Mouse (Mus musculus) neural tube, embryonic 15.5 days (tissue): ENCODE results near the gene Nup107. TPM values are rescaled to one million over a fixed set of nuclear protein-coding genes. Genes with fewer than 3 reads are reported as not detected.

Source experiments
- ATAC-seq: fragments of 200-750 bp; cut with Nextera tagmentation; 2 replicates; pipeline ENCODE4 v1.8.0; 2017; ENCODE audit warnings: mild to moderate bottlenecking, moderate TSS enrichment, moderate library complexity; ENCODE audit not compliant: low FRiP score
- H3K27ac ChIP-seq: fragments of 300-500 bp; sonication (generic); replicated peaks from 2 replicates; pipeline ENCODE4 v1.5.1; 2015; ENCODE audit warnings: mild to moderate bottlenecking, inconsistent platforms
- H3K27me3 ChIP-seq: fragments of 300-500 bp; sonication (generic); replicated peaks from 2 replicates; pipeline ENCODE4 v1.6.1; 2015; ENCODE audit warnings: inconsistent platforms
- H3K36me3 ChIP-seq: fragments of 300-500 bp; sonication (generic); 2 replicates; pipeline ENCODE4 v1.6.1; 2015; ENCODE audit warnings: inconsistent platforms
- H3K4me1 ChIP-seq: fragments of 300-500 bp; sonication (generic); 2 replicates; pipeline ENCODE4 v1.6.1; 2015; ENCODE audit warnings: inconsistent platforms
- H3K4me2 ChIP-seq: fragments of 300-500 bp; sonication (generic); 2 replicates; pipeline ENCODE4 v1.6.1; 2015; ENCODE audit warnings: inconsistent platforms, mild to moderate bottlenecking, moderate library complexity
- H3K4me3 ChIP-seq: fragments of 300-500 bp; sonication (generic); replicated peaks from 2 replicates; pipeline ENCODE4 v1.5.1; 2015; ENCODE audit warnings: mild to moderate bottlenecking, inconsistent platforms
- H3K9ac ChIP-seq: fragments of 300-500 bp; sonication (generic); replicated peaks from 2 replicates; pipeline ENCODE4 v1.6.1; 2015; ENCODE audit warnings: mild to moderate bottlenecking, inconsistent platforms
- H3K9me3 ChIP-seq: fragments of 300-500 bp; sonication (generic); replicated peaks from 2 replicates; pipeline ENCODE4 v1.6.1; 2016; ENCODE audit warnings: inconsistent platforms
- WGBS: fragments of 180-500 bp; shearing (Covaris S2); methylation state at CpG from one replicate; pipeline ENCODE4 v1.1.7; 2015; ENCODE audit warnings: mixed read lengths; 5-methylcytosine and 5-hydroxymethylcytosine counted together
- polyA plus RNA-seq: library from polyadenylated mRNA; unstranded; fragments of >200 nt; fragmentation: Nextera tagmentation; extraction: Ambion mirVana; gene quantifications from 2 replicates; pipeline ENCODE4 v1.2.1, GENCODE M21; 2015

The Nup107 gene
- polyA plus RNA-seq, 1 experiment from 2014 or later = 28.2 TPM

GRCm38 (mm10) chr10:117767286-117768140 lies 25.0 kb downstream of the Nup107 start:
- Histone ChIP-seq H3K9ac (no peak overlapping the region), H3K4me2 (no peak overlapping the region), H3K36me3 (peaks cover 65% of the 10 kb centered on the region), H3K27ac (no peak overlapping the region), H3K4me1 (no peaks in the 10 kb centered on the region), H3K4me3 (no peak overlapping the region), H3K27me3 (no peaks in the 10 kb centered on the region), H3K9me3 (no peaks in the 10 kb centered on the region)
- no peak for ATAC-seq
- 92% methylated on average over 10 of the region's 10 CpGs for WGBS

- ATAC-seq = no peak
- Histone ChIP-seq H3K9me3 (no peaks in the 10 kb centered on the region), H3K27ac (no peak overlapping the region), H3K36me3 (peaks cover 65% of the 10 kb centered on the region), H3K4me1 (no peaks in the 10 kb centered on the region), H3K4me3 (no peak overlapping the region), H3K9ac (no peak overlapping the region), H3K27me3 (no peaks in the 10 kb centered on the region), H3K4me2 (no peak overlapping the region)
- WGBS = 97% methylated on average over 5 of the region's 5 CpGs
Measured at GRCm38 (mm10) chr10:117766896-117767160, 25.7 kb downstream of the Nup107 start.

- no peak overlapping the region for H3K9ac ChIP-seq
- WGBS = 92% methylated on average over 16 of the region's 16 CpGs
- no peak overlapping the region for H3K4me3 ChIP-seq
- peaks cover 65% of the 10 kb centered on the region for H3K36me3 ChIP-seq
- no peak for ATAC-seq
- H3K4me1 ChIP-seq = no peaks in the 10 kb centered on the region
- no peak overlapping the region for H3K4me2 ChIP-seq
- no peaks in the 10 kb centered on the region for H3K9me3 ChIP-seq
- H3K27me3 ChIP-seq = no peaks in the 10 kb centered on the region
- no peak overlapping the region for H3K27ac ChIP-seq
Measured at GRCm38 (mm10) chr10:117766111-117766895, 26.2 kb downstream of the Nup107 start.

GRCm38 (mm10) chr10:117765116-117765894 lies 27.2 kb downstream of the Nup107 start:
- Histone ChIP-seq H3K4me3 (no peak overlapping the region), H3K9me3 (no peaks in the 10 kb centered on the region), H3K4me2 (no peak overlapping the region), H3K4me1 (no peaks in the 10 kb centered on the region), H3K27ac (no peak overlapping the region), H3K27me3 (no peaks in the 10 kb centered on the region), H3K36me3 (peaks cover 67% of the 10 kb centered on the region), H3K9ac (no peak overlapping the region)
- no peak for ATAC-seq
- 95% methylated on average over 11 of the region's 11 CpGs for WGBS

GRCm38 (mm10) chr10:117764598-117764997 lies 27.9 kb downstream of the Nup107 start:
- no peaks in the 10 kb centered on the region for H3K27me3 ChIP-seq
- no peak overlapping the region for H3K27ac ChIP-seq
- no peaks in the 10 kb centered on the region for H3K9me3 ChIP-seq
- no peak overlapping the region for H3K9ac ChIP-seq
- H3K4me1 ChIP-seq = no peaks in the 10 kb centered on the region
- ATAC-seq = no peak
- H3K4me3 ChIP-seq = no peak overlapping the region
- H3K4me2 ChIP-seq = no peak overlapping the region
- WGBS = 90% methylated on average over 6 of the region's 6 CpGs
- peaks cover 69% of the 10 kb centered on the region for H3K36me3 ChIP-seq

- H3K27ac ChIP-seq = no peak overlapping the region
- no peak overlapping the region for H3K4me2 ChIP-seq
- no peak overlapping the region for H3K9ac ChIP-seq
- H3K4me1 ChIP-seq = no peaks in the 10 kb centered on the region
- H3K9me3 ChIP-seq = no peaks in the 10 kb centered on the region
- H3K27me3 ChIP-seq = no peaks in the 10 kb centered on the region
- no peak for ATAC-seq
- 97% methylated on average over 16 of the region's 16 CpGs for WGBS
- no peak overlapping the region for H3K4me3 ChIP-seq
- peaks cover 76% of the 10 kb centered on the region for H3K36me3 ChIP-seq
Measured at GRCm38 (mm10) chr10:117763588-117764190, 28.8 kb downstream of the Nup107 start.

GRCm38 (mm10) chr10:117762966-117763365 lies 29.5 kb downstream of the Nup107 start:
- Histone ChIP-seq H3K4me3 (no peak overlapping the region), H3K27ac (no peak overlapping the region), H3K4me2 (no peak overlapping the region), H3K4me1 (no peaks in the 10 kb centered on the region), H3K27me3 (no peaks in the 10 kb centered on the region), H3K9me3 (no peaks in the 10 kb centered on the region), H3K36me3 (peaks cover 77% of the 10 kb centered on the region), H3K9ac (no peak overlapping the region)
- 95% methylated on average over 12 of the region's 12 CpGs for WGBS
- no peak for ATAC-seq

- Histone ChIP-seq H3K4me2 (no peak overlapping the region), H3K9me3 (no peaks in the 10 kb centered on the region), H3K27me3 (no peaks in the 10 kb centered on the region), H3K36me3 (peaks cover 82% of the 10 kb centered on the region), H3K4me3 (no peak overlapping the region), H3K4me1 (no peaks in the 10 kb centered on the region), H3K27ac (no peak overlapping the region), H3K9ac (no peak overlapping the region)
- 96% methylated on average over 2 of the region's 2 CpGs for WGBS
- ATAC-seq = no peak
Measured at GRCm38 (mm10) chr10:117762281-117762830, 30.1 kb downstream of the Nup107 start.

GRCm38 (mm10) chr10:117761551-117761950 lies 31.0 kb downstream of the Nup107 start:
- ATAC-seq = no peak
- no peaks in the 10 kb centered on the region for H3K27me3 ChIP-seq
- H3K4me2 ChIP-seq = no peak overlapping the region
- no peak overlapping the region for H3K27ac ChIP-seq
- no peak overlapping the region for H3K9ac ChIP-seq
- H3K36me3 ChIP-seq = peaks cover 85% of the 10 kb centered on the region
- H3K4me3 ChIP-seq = no peak overlapping the region
- WGBS = 95% methylated on average over 6 of the region's 6 CpGs
- no peaks in the 10 kb centered on the region for H3K4me1 ChIP-seq
- no peaks in the 10 kb centered on the region for H3K9me3 ChIP-seq

GRCm38 (mm10) chr10:117760831-117761335 lies 31.6 kb downstream of the Nup107 start:
- Histone ChIP-seq H3K27me3 (no peaks in the 10 kb centered on the region), H3K4me3 (no peak overlapping the region), H3K9me3 (no peaks in the 10 kb centered on the region), H3K4me2 (no peak overlapping the region), H3K27ac (no peak overlapping the region), H3K36me3 (peaks cover 86% of the 10 kb centered on the region), H3K4me1 (no peaks in the 10 kb centered on the region), H3K9ac (no peak overlapping the region)
- 94% methylated on average over 9 of the region's 9 CpGs for WGBS
- no peak for ATAC-seq
